Mouse (Mus musculus): ENCODE results near the gene Akap2. TPM values are rescaled to one million over a fixed set of nuclear protein-coding genes. Genes with fewer than 3 reads are reported as not detected.
A peak's percentile ranks its signal among the peaks of the same experiment; 100 is the strongest.
"Not testable (repeated sequence)": the region's sequence is repeated elsewhere in the genome, so short reads cannot be mapped to it uniquely, and the experiment has no call there.

The Akap2 gene
- polyA plus RNA-seq, 1 experiment from 2014 or later = 1.5 TPM

- Histone ChIP-seq H3K9ac (no peak overlapping the region), H3K36me3 (no peaks in the 10 kb centered on the region), H3K4me3 (replicated peaks) (no peak overlapping the region), H3K27me3 (no peaks in the 10 kb centered on the region), H3K27ac (no peak overlapping the region), H3K4me2 (no peak overlapping the region), H3K9me3 (replicated peaks) (no peaks in the 10 kb centered on the region), H3K4me1 (replicated peaks) (no peaks in the 10 kb centered on the region)
- 64% methylated on average over 5 of the region's 5 CpGs for WGBS (ENCODE audit: insufficient replicate concordance)
- no peak for DNase-seq
- ATAC-seq (ENCODE audit: low read depth) = no peak
Measured at GRCm38 (mm10) chr4:57879137-57879536, 161.7 kb downstream of the Akap2 start.

GRCm38 (mm10) chr4:57879804-57880357, 162.4 kb downstream of the Akap2 start:
- ATAC-seq (ENCODE audit: low read depth) = no peak
- no peak overlapping the region for H3K27ac ChIP-seq
- peak; percentile 19 for DNase-seq
- no peaks in the 10 kb centered on the region for H3K9me3 ChIP-seq (replicated peaks)
- H3K9ac ChIP-seq = no peak overlapping the region
- H3K4me2 ChIP-seq = no peak overlapping the region
- no peaks in the 10 kb centered on the region for H3K36me3 ChIP-seq
- H3K4me1 ChIP-seq (replicated peaks) = no peaks in the 10 kb centered on the region
- H3K27me3 ChIP-seq = no peaks in the 10 kb centered on the region
- no peak overlapping the region for H3K4me3 ChIP-seq (replicated peaks)
- WGBS (ENCODE audit: insufficient replicate concordance) = 7% methylated on average over 6 of the region's 6 CpGs

- Histone ChIP-seq H3K4me1 (replicated peaks) (no peaks in the 10 kb centered on the region), H3K9me3 (replicated peaks) (no peaks in the 10 kb centered on the region), H3K4me3 (replicated peaks) (no peak overlapping the region), H3K36me3 (no peaks in the 10 kb centered on the region), H3K27ac (no peak overlapping the region), H3K4me2 (no peak overlapping the region), H3K9ac (no peak overlapping the region), H3K27me3 (no peaks in the 10 kb centered on the region)
- DNase-seq (no peak), ATAC-seq (ENCODE audit: low read depth) (no peak)
- 48% methylated on average over 7 of the region's 7 CpGs for WGBS (ENCODE audit: insufficient replicate concordance)
Measured at GRCm38 (mm10) chr4:57883520-57884421, 166.3 kb downstream of the Akap2 start.

GRCm38 (mm10) chr4:57884511-57884910, 167.1 kb downstream of the Akap2 start:
- Histone ChIP-seq H3K27ac (no peak overlapping the region), H3K36me3 (no peaks in the 10 kb centered on the region), H3K27me3 (no peaks in the 10 kb centered on the region), H3K9me3 (replicated peaks) (no peaks in the 10 kb centered on the region), H3K4me2 (no peak overlapping the region), H3K4me1 (replicated peaks) (no peaks in the 10 kb centered on the region), H3K9ac (no peak overlapping the region), H3K4me3 (replicated peaks) (no peak overlapping the region)
- ATAC-seq (ENCODE audit: low read depth) = no peak
- no peak for DNase-seq
- 44% methylated on average over 3 of the region's 3 CpGs for WGBS (ENCODE audit: insufficient replicate concordance)

- no peak for DNase-seq
- Histone ChIP-seq H3K36me3 (no peaks in the 10 kb centered on the region), H3K9me3 (replicated peaks) (no peaks in the 10 kb centered on the region), H3K27ac (no peak overlapping the region), H3K27me3 (no peaks in the 10 kb centered on the region), H3K9ac (no peak overlapping the region), H3K4me2 (no peak overlapping the region), H3K4me3 (replicated peaks) (no peak overlapping the region), H3K4me1 (replicated peaks) (no peaks in the 10 kb centered on the region)
- ATAC-seq (ENCODE audit: low read depth) = no peak
- 44% methylated on average over 2 of the region's 2 CpGs for WGBS (ENCODE audit: insufficient replicate concordance)
Measured at GRCm38 (mm10) chr4:57885186-57885585, 167.7 kb downstream of the Akap2 start.

- H3K9me3 ChIP-seq (replicated peaks) = no peaks in the 10 kb centered on the region
- no peaks in the 10 kb centered on the region for H3K36me3 ChIP-seq
- H3K27ac ChIP-seq = no peak overlapping the region
- H3K4me1 ChIP-seq (replicated peaks) = no peaks in the 10 kb centered on the region
- DNase-seq (no peak), ATAC-seq (ENCODE audit: low read depth) (no peak)
- H3K4me3 ChIP-seq (replicated peaks) = no peak overlapping the region
- no peak overlapping the region for H3K9ac ChIP-seq
- 30% methylated on average over 11 of the region's 11 CpGs for whole genome bisulfite sequencing (ENCODE audit: insufficient replicate concordance)
- H3K4me2 ChIP-seq = no peak overlapping the region
- H3K27me3 ChIP-seq = no peaks in the 10 kb centered on the region
Measured at GRCm38 (mm10) chr4:57886066-57886887, 168.8 kb downstream of the Akap2 start.

- H3K4me3 ChIP-seq (replicated peaks) = no peak overlapping the region
- no peak overlapping the region for H3K9ac ChIP-seq
- DNase-seq = no peak
- H3K27me3 ChIP-seq = no peaks in the 10 kb centered on the region
- H3K4me2 ChIP-seq = no peak overlapping the region
- H3K9me3 ChIP-seq (replicated peaks) = no peaks in the 10 kb centered on the region
- H3K4me1 ChIP-seq (replicated peaks) = no peaks in the 10 kb centered on the region
- H3K27ac ChIP-seq = no peak overlapping the region
- no peak for ATAC-seq (ENCODE audit: low read depth)
- WGBS (ENCODE audit: insufficient replicate concordance) = 79% methylated on average over 3 of the region's 3 CpGs
- H3K36me3 ChIP-seq = no peaks in the 10 kb centered on the region
Measured at GRCm38 (mm10) chr4:57886888-57887230, 169.4 kb downstream of the Akap2 start.

GRCm38 (mm10) chr4:57888246-57888645, 170.8 kb downstream of the Akap2 start:
- no peaks in the 10 kb centered on the region for H3K36me3 ChIP-seq
- no peaks in the 10 kb centered on the region for H3K27me3 ChIP-seq
- H3K27ac ChIP-seq = no peak overlapping the region
- H3K4me1 ChIP-seq (replicated peaks) = no peaks in the 10 kb centered on the region
- 84% methylated on average over 2 of the region's 2 CpGs for WGBS (ENCODE audit: insufficient replicate concordance)
- no peak overlapping the region for H3K4me3 ChIP-seq (replicated peaks)
- no peaks in the 10 kb centered on the region for H3K9me3 ChIP-seq (replicated peaks)
- DNase-seq = no peak
- no peak overlapping the region for H3K9ac ChIP-seq
- H3K4me2 ChIP-seq = no peak overlapping the region
- ATAC-seq (ENCODE audit: low read depth) = no peak

GRCm38 (mm10) chr4:57888978-57889377, 171.5 kb downstream of the Akap2 start:
- not testable (repeated sequence) for H3K4me2 ChIP-seq; H3K4me1 ChIP-seq (replicated peaks); ATAC-seq (ENCODE audit: low read depth); H3K9me3 ChIP-seq (replicated peaks); DNase-seq; H3K4me3 ChIP-seq (replicated peaks); H3K9ac ChIP-seq; H3K27ac ChIP-seq; H3K27me3 ChIP-seq; H3K36me3 ChIP-seq
- WGBS (ENCODE audit: insufficient replicate concordance) = 55% methylated on average over 1 of the region's 1 CpGs

GRCm38 (mm10) chr4:57889773-57890172, 172.3 kb downstream of the Akap2 start:
- no peak overlapping the region for H3K27ac ChIP-seq
- no peaks in the 10 kb centered on the region for H3K27me3 ChIP-seq
- no peak overlapping the region for H3K4me2 ChIP-seq
- H3K9ac ChIP-seq = no peak overlapping the region
- no peaks in the 10 kb centered on the region for H3K36me3 ChIP-seq
- no peak for DNase-seq
- H3K9me3 ChIP-seq (replicated peaks) = no peaks in the 10 kb centered on the region
- no peaks in the 10 kb centered on the region for H3K4me1 ChIP-seq (replicated peaks)
- H3K4me3 ChIP-seq (replicated peaks) = no peak overlapping the region
- no peak for ATAC-seq (ENCODE audit: low read depth)
- 77% methylated on average over 8 of the region's 8 CpGs for WGBS (ENCODE audit: insufficient replicate concordance)

- Histone ChIP-seq H3K9me3 (replicated peaks) (no peaks in the 10 kb centered on the region), H3K27me3 (no peaks in the 10 kb centered on the region), H3K9ac (no peak overlapping the region), H3K4me2 (no peak overlapping the region), H3K4me1 (replicated peaks) (no peaks in the 10 kb centered on the region), H3K4me3 (replicated peaks) (no peak overlapping the region), H3K36me3 (no peaks in the 10 kb centered on the region), H3K27ac (no peak overlapping the region)
- ATAC-seq (ENCODE audit: low read depth) = no peak
- WGBS (ENCODE audit: insufficient replicate concordance) = 77% methylated on average over 10 of the region's 10 CpGs
- no peak for DNase-seq
Measured at GRCm38 (mm10) chr4:57892001-57892586, 174.6 kb downstream of the Akap2 start.
